Mouse (Mus musculus) forebrain, embryonic 14.5 days (tissue): ENCODE results near the gene Auh. TPM values are rescaled to one million over a fixed set of nuclear protein-coding genes. Genes with fewer than 3 reads are reported as not detected.

Experiments used
- ATAC-seq: fragments of 200-750 bp; cut with Nextera tagmentation; 2 replicates; pipeline ENCODE4 v1.8.0; 2017; ENCODE audit warnings: mild to moderate bottlenecking, moderate library complexity
- DNase-seq: peaks from one replicate; pipeline ENCODE4 v3.0.0-alpha.2; 2015; ENCODE audit warnings: low spot score
- H3K27ac ChIP-seq: fragments of 300-500 bp; sonication (generic); 2 replicates; pipeline ENCODE4 v1.5.1; 2014; ENCODE audit warnings: low read depth, mild to moderate bottlenecking, control low read depth, low read length, moderate library complexity
- H3K27me3 ChIP-seq: fragments of 300-500 bp; sonication (generic); replicated peaks from 2 replicates; pipeline ENCODE4 v1.6.1; 2014; ENCODE audit warnings: low read length, control low read depth, mixed read lengths; ENCODE audit not compliant: control insufficient read depth, insufficient read depth
- H3K36me3 ChIP-seq: fragments of 300-500 bp; sonication (generic); 2 replicates; pipeline ENCODE4 v1.6.1; 2014; ENCODE audit warnings: low read length, control low read depth; ENCODE audit not compliant: control insufficient read depth, insufficient read depth
- H3K4me1 ChIP-seq: fragments of 300-500 bp; sonication (generic); 2 replicates; pipeline ENCODE4 v1.6.1; 2014; ENCODE audit warnings: antibody characterized with exemption, low read length, control low read depth; ENCODE audit not compliant: control insufficient read depth, insufficient read depth
- H3K4me2 ChIP-seq: fragments of 300-500 bp; sonication (generic); 2 replicates; pipeline ENCODE4 v1.6.1; 2014; ENCODE audit warnings: mild to moderate bottlenecking, control low read depth, low read length
- H3K4me3 ChIP-seq: fragments of 300-500 bp; sonication (generic); 2 replicates; pipeline ENCODE4 v1.5.1; 2014; ENCODE audit warnings: low read depth, low read length, control low read depth
- H3K9ac ChIP-seq: fragments of 300-500 bp; sonication (generic); 2 replicates; pipeline ENCODE4 v1.6.1; 2014; ENCODE audit warnings: mild to moderate bottlenecking, low read length, control low read depth, moderate library complexity
- H3K9me3 ChIP-seq: fragments of 300-500 bp; sonication (generic); replicated peaks from 2 replicates; pipeline ENCODE4 v1.6.1; 2016; ENCODE audit warnings: low read length, control low read depth, mixed read lengths; ENCODE audit not compliant: control insufficient read depth
- WGBS: fragments of 180-500 bp; shearing (Covaris S2); extraction: QIAGEN DNeasy Blood & Tissue Kit; methylation state at CpG from one replicate; pipeline ENCODE4 v1.1.7; 2014; 5-methylcytosine and 5-hydroxymethylcytosine counted together
- polyA plus RNA-seq: library from polyadenylated mRNA; unstranded; fragments of >200 nt; fragmentation: Nextera tagmentation; extraction: Ambion mirVana; gene quantifications from 2 replicates; pipeline ENCODE4 v1.2.1, GENCODE M21; 2014

Auh gene
- polyA plus RNA-seq, 1 experiment from 2014 or later: 47.9 TPM

- 73% methylated on average over 19 of the region's 19 CpGs for WGBS
- H3K4me1 ChIP-seq: no peaks in the 10 kb centered on the region
- H3K4me3 ChIP-seq: no peak overlapping the region
- ATAC-seq (no peak), DNase-seq (no peak)
- no peak overlapping the region for H3K9ac ChIP-seq
- no peaks in the 10 kb centered on the region for H3K27me3 ChIP-seq
- peaks cover 11% of the 10 kb centered on the region for H3K36me3 ChIP-seq
- no peaks in the 10 kb centered on the region for H3K9me3 ChIP-seq
- no peak overlapping the region for H3K4me2 ChIP-seq
- H3K27ac ChIP-seq: peak overlapping the region; percentile 27; the same call in 1 of the 2 replicates
Observed at GRCm38 (mm10) chr13:52914591-52915110, 14.8 kb downstream of the Auh start.

GRCm38 (mm10) chr13:52913926-52914325, 15.6 kb downstream of the Auh start:
- Histone ChIP-seq H3K36me3 (peaks cover 11% of the 10 kb centered on the region), H3K9me3 (no peaks in the 10 kb centered on the region), H3K9ac (no peak overlapping the region), H3K4me1 (no peaks in the 10 kb centered on the region), H3K27me3 (no peaks in the 10 kb centered on the region), H3K27ac (no peak overlapping the region), H3K4me2 (no peak overlapping the region), H3K4me3 (no peak overlapping the region)
- 66% methylated on average over 7 of the region's 7 CpGs for WGBS
- no peak for DNase-seq
- no peak for ATAC-seq

GRCm38 (mm10) chr13:52912495-52912894, 17.0 kb downstream of the Auh start:
- no peak overlapping the region for H3K4me2 ChIP-seq
- H3K9ac ChIP-seq: no peak overlapping the region
- peaks cover 20% of the 10 kb centered on the region for H3K36me3 ChIP-seq
- 85% methylated on average over 8 of the region's 8 CpGs for WGBS
- H3K4me1 ChIP-seq: no peaks in the 10 kb centered on the region
- no peak for ATAC-seq
- no peak overlapping the region for H3K4me3 ChIP-seq
- no peaks in the 10 kb centered on the region for H3K27me3 ChIP-seq
- no peak overlapping the region for H3K27ac ChIP-seq
- H3K9me3 ChIP-seq: no peaks in the 10 kb centered on the region
- DNase-seq: no peak

- WGBS: 66% methylated on average over 4 of the region's 4 CpGs
- no peak overlapping the region for H3K9ac ChIP-seq
- no peak overlapping the region for H3K27ac ChIP-seq
- H3K36me3 ChIP-seq: peaks cover 26% of the 10 kb centered on the region
- ATAC-seq: no peak
- no peak overlapping the region for H3K4me3 ChIP-seq
- no peak overlapping the region for H3K4me2 ChIP-seq
- DNase-seq: no peak
- no peaks in the 10 kb centered on the region for H3K27me3 ChIP-seq
- H3K9me3 ChIP-seq: no peaks in the 10 kb centered on the region
- H3K4me1 ChIP-seq: no peaks in the 10 kb centered on the region
Observed at GRCm38 (mm10) chr13:52911259-52911658, 18.2 kb downstream of the Auh start.

- no peak overlapping the region for H3K4me2 ChIP-seq
- H3K4me1 ChIP-seq: 0 out of 2 replicates have a peak, but pooled peaks cover 5% of the 10 kb centered on the region
- H3K9ac ChIP-seq: no peak overlapping the region
- H3K27me3 ChIP-seq: no peaks in the 10 kb centered on the region
- 86% methylated on average over 11 of the region's 11 CpGs for WGBS
- H3K9me3 ChIP-seq: no peaks in the 10 kb centered on the region
- H3K36me3 ChIP-seq: peaks cover 23% of the 10 kb centered on the region
- DNase-seq (no peak), ATAC-seq (no peak)
- no peak overlapping the region for H3K27ac ChIP-seq
- H3K4me3 ChIP-seq: no peak overlapping the region
Observed at GRCm38 (mm10) chr13:52906296-52906695, 23.2 kb downstream of the Auh start.

- peak; percentile 49 for DNase-seq
- 65% methylated on average over 6 of the region's 6 CpGs for WGBS
- peaks cover 21% of the 10 kb centered on the region; the same call in 1 of the 2 replicates for H3K36me3 ChIP-seq
- H3K9me3 ChIP-seq: no peaks in the 10 kb centered on the region
- peak; percentile 26; the same call in 1 of the 2 replicates for ATAC-seq
- no peaks in the 10 kb centered on the region for H3K27me3 ChIP-seq
- H3K4me3 ChIP-seq: no peak overlapping the region
- H3K4me2 ChIP-seq: no peak overlapping the region
- no peak overlapping the region for H3K9ac ChIP-seq
- 0 out of 2 replicates have a peak, but pooled peaks cover 5% of the 10 kb centered on the region for H3K4me1 ChIP-seq
- H3K27ac ChIP-seq: no peak overlapping the region
Observed at GRCm38 (mm10) chr13:52904175-52904574, 25.3 kb downstream of the Auh start.

GRCm38 (mm10) chr13:52903767-52904166, 25.7 kb downstream of the Auh start:
- H3K4me1 ChIP-seq: 0 out of 2 replicates have a peak, but pooled peaks cover 5% of the 10 kb centered on the region
- H3K27ac ChIP-seq: no peak overlapping the region
- H3K9ac ChIP-seq: no peak overlapping the region
- H3K36me3 ChIP-seq: peaks cover 21% of the 10 kb centered on the region; the same call in 1 of the 2 replicates
- no peaks in the 10 kb centered on the region for H3K9me3 ChIP-seq
- DNase-seq: no peak
- H3K4me3 ChIP-seq: no peak overlapping the region
- H3K27me3 ChIP-seq: no peaks in the 10 kb centered on the region
- ATAC-seq: peak; percentile 44; the same call in 1 of the 2 replicates
- WGBS: 28% methylated on average over 10 of the region's 10 CpGs
- H3K4me2 ChIP-seq: no peak overlapping the region

GRCm38 (mm10) chr13:52902517-52902916, 27.0 kb downstream of the Auh start:
- Histone ChIP-seq H3K9ac (no peak overlapping the region), H3K27ac (no peak overlapping the region), H3K36me3 (peaks cover 19% of the 10 kb centered on the region; the same call in 1 of the 2 replicates), H3K27me3 (no peaks in the 10 kb centered on the region), H3K4me3 (no peak overlapping the region), H3K9me3 (no peaks in the 10 kb centered on the region), H3K4me1 (0 out of 2 replicates have a peak, but pooled peaks cover 5% of the 10 kb centered on the region), H3K4me2 (no peak overlapping the region)
- ATAC-seq: no peak
- 83% methylated on average over 8 of the region's 8 CpGs for WGBS
- DNase-seq: no peak

GRCm38 (mm10) chr13:52899664-52900063, 29.8 kb downstream of the Auh start:
- no peak for ATAC-seq
- H3K9ac ChIP-seq: no peak overlapping the region
- no peak overlapping the region for H3K4me3 ChIP-seq
- no peaks in the 10 kb centered on the region for H3K9me3 ChIP-seq
- no peak overlapping the region for H3K4me2 ChIP-seq
- no peak overlapping the region for H3K27ac ChIP-seq
- H3K27me3 ChIP-seq: no peaks in the 10 kb centered on the region
- no peak for DNase-seq
- H3K36me3 ChIP-seq: peaks cover 16% of the 10 kb centered on the region
- WGBS: 83% methylated on average over 5 of the region's 5 CpGs
- 0 out of 2 replicates have a peak, but pooled peaks cover 3% of the 10 kb centered on the region for H3K4me1 ChIP-seq
